Mouse (Mus musculus) liver, embryonic 15.5 days (tissue): ENCODE results near the gene Clec3a. TPM values are rescaled to one million over a fixed set of nuclear protein-coding genes. Genes with fewer than 3 reads are reported as not detected.

Experiments used
- ATAC-seq: fragments of 200-750 bp; cut with Nextera tagmentation; 2 replicates; pipeline ENCODE4 v1.8.0; 2017; ENCODE audit warnings: moderate number of reproducible peaks, mild to moderate bottlenecking, moderate library complexity; ENCODE audit not compliant: insufficient read depth
- H3K27ac ChIP-seq: fragments of 300-500 bp; sonication (generic); replicated peaks from 2 replicates; pipeline ENCODE4 v1.5.1; 2015; ENCODE audit warnings: mild to moderate bottlenecking, inconsistent platforms
- H3K27me3 ChIP-seq: fragments of 300-500 bp; sonication (generic); 2 replicates; pipeline ENCODE4 v1.6.1; 2015; ENCODE audit warnings: mild to moderate bottlenecking, inconsistent platforms
- H3K36me3 ChIP-seq: fragments of 300-500 bp; sonication (generic); replicated peaks from 2 replicates; pipeline ENCODE4 v1.6.1; 2015; ENCODE audit warnings: moderate library complexity, mild to moderate bottlenecking, inconsistent platforms
- H3K4me1 ChIP-seq: fragments of 300-500 bp; sonication (generic); replicated peaks from 2 replicates; pipeline ENCODE4 v1.6.1; 2015; ENCODE audit warnings: inconsistent platforms
- H3K4me2 ChIP-seq: fragments of 300-500 bp; sonication (generic); 2 replicates; pipeline ENCODE4 v1.6.1; 2015; ENCODE audit warnings: moderate library complexity, mild to moderate bottlenecking, inconsistent platforms
- H3K4me3 ChIP-seq: fragments of 300-500 bp; sonication (generic); replicated peaks from 2 replicates; pipeline ENCODE4 v1.5.1; 2015; ENCODE audit warnings: mild to moderate bottlenecking, inconsistent platforms
- H3K9ac ChIP-seq: fragments of 300-500 bp; sonication (generic); 2 replicates; pipeline ENCODE4 v1.6.1; 2015; ENCODE audit warnings: moderate library complexity, mild to moderate bottlenecking, inconsistent platforms
- H3K9me3 ChIP-seq: fragments of 300-500 bp; sonication (generic); replicated peaks from 2 replicates; pipeline ENCODE4 v1.6.1; 2016; ENCODE audit warnings: inconsistent platforms
- WGBS: fragments of 180-500 bp; shearing (Covaris S2); methylation state at CpG from one replicate; pipeline ENCODE4 v1.1.7; 2015; ENCODE audit warnings: mixed read lengths; ENCODE audit not compliant: insufficient replicate concordance; 5-methylcytosine and 5-hydroxymethylcytosine counted together
- polyA plus RNA-seq: library from polyadenylated mRNA; unstranded; fragments of >200 nt; fragmentation: Nextera tagmentation; extraction: Ambion mirVana; gene quantifications from 2 replicates; pipeline ENCODE4 v1.2.1, GENCODE M21; 2015

Gene Clec3a
- polyA plus RNA-seq, 1 experiment from 2014 or later = not detected

DNA sequence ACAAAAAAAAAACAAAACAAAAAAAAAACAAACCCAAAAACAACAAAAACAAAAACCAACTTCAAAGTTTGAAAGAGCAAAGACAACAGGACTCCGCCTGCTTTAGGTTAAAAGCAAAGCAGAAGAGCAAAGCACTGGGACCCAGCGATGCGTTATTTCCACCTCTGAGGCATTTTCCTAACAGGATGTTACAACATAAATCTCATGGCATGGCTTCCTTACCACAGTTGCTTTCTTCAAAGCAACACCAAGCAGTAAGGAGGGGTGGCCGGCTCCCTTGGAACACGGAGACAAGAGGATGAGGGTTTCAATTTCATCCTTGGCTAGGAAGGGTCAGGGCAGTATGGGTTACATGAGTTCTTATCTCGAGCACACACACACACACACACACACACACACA, 1.0 kb downstream of the Clec3a start:
- Histone ChIP-seq H3K36me3 (no peaks in the 10 kb centered on the region), H3K27me3 (no peaks in the 10 kb centered on the region), H3K9ac (no peak overlapping the region), H3K4me3 (no peak overlapping the region), H3K9me3 (no peaks in the 10 kb centered on the region), H3K4me1 (no peaks in the 10 kb centered on the region), H3K4me2 (no peak overlapping the region), H3K27ac (no peak overlapping the region)
- WGBS = 24% methylated on average over 6 of the region's 6 CpGs
- no peak for ATAC-seq

- no peaks in the 10 kb centered on the region for H3K4me1 ChIP-seq
- H3K27ac ChIP-seq = no peak overlapping the region
- no peaks in the 10 kb centered on the region for H3K36me3 ChIP-seq
- ATAC-seq = no peak
- H3K4me2 ChIP-seq = no peak overlapping the region
- H3K27me3 ChIP-seq = no peaks in the 10 kb centered on the region
- H3K9ac ChIP-seq = no peak overlapping the region
- H3K9me3 ChIP-seq = no peaks in the 10 kb centered on the region
- 30% methylated on average over 4 of the region's 4 CpGs for WGBS
- no peak overlapping the region for H3K4me3 ChIP-seq
Observed at GRCm38 (mm10) chr8:114421544-114421943, 3.7 kb downstream of the Clec3a start.

DNA sequence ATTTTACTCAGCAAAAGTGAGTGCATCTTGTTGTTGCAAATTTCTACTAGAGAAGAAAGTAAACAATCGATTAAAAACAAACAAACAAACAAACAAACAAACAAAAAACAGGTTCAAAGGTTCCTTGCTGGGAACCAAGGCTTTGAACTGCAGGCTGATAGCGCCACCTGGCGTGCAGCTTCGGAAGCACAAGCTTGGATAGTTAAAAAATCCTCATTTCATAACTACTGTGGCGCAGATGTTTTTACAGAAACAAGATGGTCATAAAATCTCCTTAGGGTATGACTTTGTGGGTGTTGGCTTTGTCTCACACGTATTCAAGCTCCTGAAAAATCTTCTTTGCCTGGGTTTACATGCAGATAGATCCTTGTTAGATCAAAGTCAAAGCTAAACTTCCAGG, 20.4 kb downstream of the Clec3a start:
- ATAC-seq = no peak
- Histone ChIP-seq H3K4me1 (peaks cover 18% of the 10 kb centered on the region), H3K4me2 (no peak overlapping the region), H3K9ac (no peak overlapping the region), H3K9me3 (no peaks in the 10 kb centered on the region), H3K4me3 (no peak overlapping the region), H3K36me3 (no peaks in the 10 kb centered on the region), H3K27me3 (no peaks in the 10 kb centered on the region), H3K27ac (no peak overlapping the region)
- 5% methylated on average over 6 of the region's 6 CpGs for WGBS

DNA sequence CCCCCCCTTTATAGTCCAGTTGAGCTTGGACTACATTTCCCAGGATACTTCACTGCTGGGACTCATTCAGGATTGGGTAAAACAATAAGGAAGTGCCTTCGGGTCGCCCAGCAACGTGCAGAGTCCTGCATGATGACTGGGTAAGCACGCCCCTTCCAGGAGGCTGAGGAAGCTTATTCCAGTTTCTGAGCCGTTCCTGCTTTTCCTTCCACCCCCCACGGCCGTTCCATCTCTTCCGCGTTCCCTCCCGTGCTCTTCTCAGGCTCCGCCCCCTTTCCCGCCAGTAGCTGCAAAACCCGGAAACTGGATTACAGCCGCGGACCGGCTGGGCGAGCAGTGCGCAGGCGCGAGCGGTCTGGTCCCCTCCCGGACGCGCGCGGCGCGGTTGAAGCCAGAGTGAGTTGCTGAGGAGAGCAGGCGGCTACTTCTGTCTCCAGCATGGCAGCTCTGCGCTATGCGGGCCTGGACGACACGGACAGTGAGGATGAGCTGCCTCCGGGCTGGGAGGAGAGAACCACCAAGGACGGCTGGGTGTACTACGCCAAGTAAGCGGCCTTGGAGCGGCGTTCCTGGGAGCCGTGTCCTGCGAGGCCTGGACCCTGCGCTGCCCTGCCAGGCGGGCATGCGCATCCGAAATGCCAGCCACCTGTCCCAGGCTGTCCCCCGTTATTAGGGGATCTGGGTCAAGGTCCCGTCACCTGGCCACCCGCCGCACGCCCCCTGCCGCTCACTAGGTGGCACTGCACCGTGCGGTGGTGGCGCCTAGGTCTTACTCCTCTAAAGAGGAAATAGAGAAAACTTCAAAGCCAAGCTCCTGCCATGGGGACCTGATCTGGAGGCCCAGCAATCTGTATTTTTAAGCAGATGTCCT, 21.7 kb downstream of the Clec3a start, which contains the start of gene Wwox:
TSS of gene Wwox (plus strand) at position 322 of the 871 bp plus-strand sequence.
- under 1% methylated on average over 54 of the region's 54 CpGs for WGBS
- Histone ChIP-seq H3K27me3 (no peaks in the 10 kb centered on the region), H3K9me3 (no peaks in the 10 kb centered on the region), H3K4me2 (peak within 1 kb of the TSS; percentile 83), H3K4me1 (peaks cover 18% of the 10 kb centered on the region), H3K4me3 (peak within 1 kb of the TSS; percentile 66), H3K36me3 (no peaks in the 10 kb centered on the region), H3K27ac (peak within 1 kb of the TSS; percentile 64), H3K9ac (peak within 1 kb of the TSS; percentile 72)
- peak; percentile 87 for ATAC-seq

GRCm38 (mm10) chr8:114440205-114440589, 22.3 kb downstream of the Clec3a start:
- Histone ChIP-seq H3K27ac (peak overlapping the region; percentile 19; the same call in 1 of the 2 replicates), H3K4me3 (peak overlapping the region; percentile 66), H3K9ac (peak overlapping the region; percentile 72), H3K4me1 (peaks cover 18% of the 10 kb centered on the region), H3K27me3 (no peaks in the 10 kb centered on the region), H3K36me3 (no peaks in the 10 kb centered on the region), H3K4me2 (peak overlapping the region; percentile 83), H3K9me3 (no peaks in the 10 kb centered on the region)
- ATAC-seq = no peak
- whole genome bisulfite sequencing = 15% methylated on average over 5 of the region's 5 CpGs

DNA sequence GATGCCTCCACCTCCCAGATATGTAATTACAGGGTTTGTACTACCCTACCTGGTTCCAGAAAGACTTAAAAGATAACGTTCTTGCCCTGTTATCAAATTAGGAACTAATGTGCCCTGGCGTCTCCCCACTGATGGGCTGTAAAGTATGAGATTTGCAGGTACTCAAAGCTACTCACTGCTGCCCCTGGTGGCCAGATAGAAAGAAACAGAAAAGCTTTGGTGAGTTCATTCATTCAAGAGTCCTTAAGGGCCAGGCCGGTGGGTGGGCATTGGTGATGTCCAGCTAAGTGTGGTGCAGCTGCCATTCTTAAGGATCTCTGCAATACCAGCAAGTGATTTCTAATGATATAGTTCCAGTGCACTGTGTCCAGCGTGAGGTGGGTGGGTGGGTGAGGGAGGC, 23.7 kb downstream of the Clec3a start:
- H3K36me3 ChIP-seq = no peaks in the 10 kb centered on the region
- H3K4me2 ChIP-seq = no peak overlapping the region
- H3K9ac ChIP-seq = no peak overlapping the region
- no peak overlapping the region for H3K4me3 ChIP-seq
- peaks cover 18% of the 10 kb centered on the region for H3K4me1 ChIP-seq
- WGBS = 55% methylated on average over 4 of the region's 4 CpGs
- H3K9me3 ChIP-seq = no peaks in the 10 kb centered on the region
- H3K27ac ChIP-seq = no peak overlapping the region
- ATAC-seq = no peak
- H3K27me3 ChIP-seq = no peaks in the 10 kb centered on the region

- no peak overlapping the region for H3K4me3 ChIP-seq
- 68% methylated on average over 7 of the region's 7 CpGs for WGBS
- H3K4me1 ChIP-seq = no peaks in the 10 kb centered on the region
- H3K9me3 ChIP-seq = no peaks in the 10 kb centered on the region
- ATAC-seq = no peak
- H3K36me3 ChIP-seq = peaks cover 7% of the 10 kb centered on the region; the same call in 1 of the 2 replicates
- no peak overlapping the region for H3K27ac ChIP-seq
- no peak overlapping the region for H3K9ac ChIP-seq
- no peaks in the 10 kb centered on the region for H3K27me3 ChIP-seq
- no peak overlapping the region for H3K4me2 ChIP-seq
Observed at GRCm38 (mm10) chr8:114446884-114447283, 29.0 kb downstream of the Clec3a start.

- H3K9me3 ChIP-seq = no peaks in the 10 kb centered on the region
- H3K4me1 ChIP-seq = no peaks in the 10 kb centered on the region
- no peak overlapping the region for H3K4me2 ChIP-seq
- no peak overlapping the region for H3K27ac ChIP-seq
- WGBS = 72% methylated on average over 8 of the region's 8 CpGs
- H3K4me3 ChIP-seq = no peak overlapping the region
- no peaks in the 10 kb centered on the region for H3K27me3 ChIP-seq
- H3K9ac ChIP-seq = no peak overlapping the region
- no peak for ATAC-seq
- peaks cover 7% of the 10 kb centered on the region; the same call in 1 of the 2 replicates for H3K36me3 ChIP-seq
Observed at GRCm38 (mm10) chr8:114452278-114452677, 34.4 kb downstream of the Clec3a start.

- Histone ChIP-seq H3K9me3 (no peaks in the 10 kb centered on the region), H3K4me2 (no peak overlapping the region), H3K27ac (no peak overlapping the region), H3K4me1 (no peaks in the 10 kb centered on the region), H3K4me3 (no peak overlapping the region), H3K27me3 (no peaks in the 10 kb centered on the region), H3K36me3 (peaks cover 7% of the 10 kb centered on the region; the same call in 1 of the 2 replicates), H3K9ac (no peak overlapping the region)
- WGBS = 24% methylated on average over 9 of the region's 9 CpGs
- ATAC-seq = no peak
Observed at GRCm38 (mm10) chr8:114452781-114453221, 34.9 kb downstream of the Clec3a start.

DNA sequence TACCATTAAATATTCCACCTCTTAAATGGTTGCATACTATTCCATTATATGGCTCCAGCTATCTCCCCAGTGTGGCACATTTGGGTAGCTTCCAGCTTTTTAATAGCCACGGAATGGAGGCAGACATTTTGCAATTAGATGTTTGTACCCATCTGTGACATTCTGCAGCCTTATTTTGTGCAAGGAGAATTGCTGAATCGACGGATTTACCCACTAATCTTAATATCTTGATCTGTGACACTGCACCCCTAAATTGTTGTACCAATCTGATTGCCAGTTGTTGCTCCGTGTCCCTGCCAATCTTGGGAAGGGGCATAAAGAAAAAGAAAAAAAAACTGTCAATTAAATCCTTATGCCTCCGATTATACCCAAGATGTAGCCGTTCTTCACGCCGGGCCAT, 37.4 kb downstream of the Clec3a start:
- Histone ChIP-seq H3K9me3 (no peaks in the 10 kb centered on the region), H3K36me3 (0 out of 2 replicates have a peak, but pooled peaks cover 7% of the 10 kb centered on the region), H3K4me1 (no peaks in the 10 kb centered on the region), H3K4me3 (no peak overlapping the region), H3K9ac (no peak overlapping the region), H3K4me2 (no peak overlapping the region), H3K27me3 (no peaks in the 10 kb centered on the region), H3K27ac (no peak overlapping the region)
- ATAC-seq = no peak
- WGBS = 79% methylated on average over 8 of the region's 8 CpGs

- no peak overlapping the region for H3K4me3 ChIP-seq
- H3K9ac ChIP-seq = no peak overlapping the region
- ATAC-seq = no peak
- peak overlapping the region; percentile 37 for H3K4me2 ChIP-seq
- H3K4me1 ChIP-seq = no peaks in the 10 kb centered on the region
- no peak overlapping the region for H3K27ac ChIP-seq
- 0 out of 2 replicates have a peak, but pooled peaks cover under 1% of the 10 kb centered on the region for H3K36me3 ChIP-seq
- H3K9me3 ChIP-seq = no peaks in the 10 kb centered on the region
- no peaks in the 10 kb centered on the region for H3K27me3 ChIP-seq
- 64% methylated on average over 15 of the region's 15 CpGs for WGBS
Observed at GRCm38 (mm10) chr8:114455953-114456352, 38.1 kb downstream of the Clec3a start.
